Mouse (Mus musculus) forebrain, embryonic 16.5 days (tissue): ENCODE data around the gene Fry. TPM values are rescaled to one million over a fixed set of nuclear protein-coding genes. Genes with fewer than 3 reads are reported as not detected.

Source experiments
- ATAC-seq: fragments of 200-750 bp; cut with Nextera tagmentation; 2 replicates; pipeline ENCODE4 v1.8.0; 2017; ENCODE audit warnings: mild to moderate bottlenecking, moderate library complexity
- H3K27ac ChIP-seq: fragments of 300-500 bp; sonication (generic); 2 replicates; pipeline ENCODE4 v1.5.1; 2014; ENCODE audit warnings: low read length, control low read depth
- H3K27me3 ChIP-seq: fragments of 300-500 bp; sonication (generic); replicated peaks from 2 replicates; pipeline ENCODE4 v1.6.1; 2014; ENCODE audit warnings: low read length; ENCODE audit not compliant: control insufficient read depth, insufficient read depth
- H3K36me3 ChIP-seq: fragments of 300-500 bp; sonication (generic); 2 replicates; pipeline ENCODE4 v1.6.1; 2014; ENCODE audit not compliant: control insufficient read depth, insufficient read depth
- H3K4me1 ChIP-seq: fragments of 300-500 bp; sonication (generic); replicated peaks from 2 replicates; pipeline ENCODE4 v1.6.1; 2014; ENCODE audit warnings: low read length; ENCODE audit not compliant: control insufficient read depth, insufficient read depth
- H3K4me2 ChIP-seq: fragments of 300-500 bp; sonication (generic); 2 replicates; pipeline ENCODE4 v1.6.1; 2014; ENCODE audit warnings: mild to moderate bottlenecking, low read length, control low read depth
- H3K4me3 ChIP-seq: fragments of 300-500 bp; sonication (generic); replicated peaks from 2 replicates; pipeline ENCODE4 v1.5.1; 2014; ENCODE audit warnings: mild to moderate bottlenecking, low read length, control low read depth
- H3K9ac ChIP-seq: fragments of 300-500 bp; sonication (generic); replicated peaks from 2 replicates; pipeline ENCODE4 v1.6.1; 2014; ENCODE audit warnings: low read depth, low read length, control low read depth
- H3K9me3 ChIP-seq: fragments of 300-500 bp; sonication (generic); 2 replicates; pipeline ENCODE4 v1.6.1; 2016; ENCODE audit warnings: low read length; ENCODE audit not compliant: control insufficient read depth
- WGBS: fragments of 180-500 bp; shearing (Covaris S2); extraction: QIAGEN DNeasy Blood & Tissue Kit; methylation state at CpG from one replicate; pipeline ENCODE4 v1.1.7; 2014; 5-methylcytosine and 5-hydroxymethylcytosine counted together
- polyA plus RNA-seq: library from polyadenylated mRNA; unstranded; fragments of >200 nt; fragmentation: Nextera tagmentation; extraction: Ambion mirVana; gene quantifications from 2 replicates; pipeline ENCODE4 v1.2.1, GENCODE M21; 2015

The Fry gene
- polyA plus RNA-seq, 1 experiment from 2014 or later, result 45.4 TPM

DNA sequence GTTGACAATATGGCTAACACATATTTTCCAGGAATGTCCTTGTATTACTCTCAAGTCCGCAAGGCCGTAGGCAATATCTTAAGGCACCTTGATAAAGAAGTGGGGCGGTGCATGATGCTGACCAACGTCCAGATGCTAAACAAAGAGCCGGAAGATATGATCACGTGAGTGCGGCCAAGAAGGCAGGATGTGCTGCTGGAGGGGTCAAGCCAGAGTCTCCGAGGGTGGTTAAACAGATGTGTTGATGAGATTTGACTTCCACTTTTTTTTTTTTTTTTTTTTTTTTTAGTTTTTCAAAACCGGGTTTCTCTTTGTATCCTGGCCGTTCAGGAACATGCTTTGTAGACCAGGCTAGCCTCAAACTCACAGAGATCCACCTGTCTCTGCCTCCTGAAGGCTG, 262.3 kb downstream of the Fry start:
- no peak for ATAC-seq
- Histone ChIP-seq H3K27ac (no peak overlapping the region), H3K9me3 (0 out of 2 replicates have a peak, but pooled peaks cover 3% of the 10 kb centered on the region), H3K27me3 (no peaks in the 10 kb centered on the region), H3K36me3 (peaks cover 26% of the 10 kb centered on the region), H3K9ac (no peak overlapping the region), H3K4me1 (no peaks in the 10 kb centered on the region), H3K4me3 (no peak overlapping the region), H3K4me2 (no peak overlapping the region)
- 95% methylated on average over 10 of the region's 10 CpGs for WGBS

DNA sequence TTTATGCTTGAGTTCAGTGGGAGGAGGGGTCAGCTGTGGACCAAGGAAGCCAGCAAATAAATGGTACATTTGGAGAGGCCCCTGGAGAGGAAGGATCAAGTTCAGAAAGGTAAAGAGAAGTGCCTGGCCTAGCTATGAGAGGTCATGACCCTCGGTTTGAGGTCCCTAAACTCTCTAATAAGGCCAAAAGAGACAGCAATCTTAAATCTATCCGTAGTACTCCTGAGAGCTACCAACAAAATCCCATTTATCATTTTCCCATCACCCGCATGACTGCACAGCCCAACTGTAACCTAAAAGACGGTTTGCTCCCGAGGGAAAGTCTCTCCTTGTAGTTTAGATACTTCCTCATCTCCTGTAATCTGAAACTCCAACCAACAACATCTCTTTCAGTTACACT, 264.0 kb downstream of the Fry start:
- no peak overlapping the region for H3K27ac ChIP-seq
- 82% methylated on average over 5 of the region's 5 CpGs for WGBS
- no peak for ATAC-seq
- no peak overlapping the region for H3K9ac ChIP-seq
- 0 out of 2 replicates have a peak, but pooled peaks cover 3% of the 10 kb centered on the region for H3K9me3 ChIP-seq
- no peak overlapping the region for H3K4me2 ChIP-seq
- no peaks in the 10 kb centered on the region for H3K4me1 ChIP-seq
- H3K4me3 ChIP-seq, result no peak overlapping the region
- no peaks in the 10 kb centered on the region for H3K27me3 ChIP-seq
- peaks cover 31% of the 10 kb centered on the region for H3K36me3 ChIP-seq

DNA sequence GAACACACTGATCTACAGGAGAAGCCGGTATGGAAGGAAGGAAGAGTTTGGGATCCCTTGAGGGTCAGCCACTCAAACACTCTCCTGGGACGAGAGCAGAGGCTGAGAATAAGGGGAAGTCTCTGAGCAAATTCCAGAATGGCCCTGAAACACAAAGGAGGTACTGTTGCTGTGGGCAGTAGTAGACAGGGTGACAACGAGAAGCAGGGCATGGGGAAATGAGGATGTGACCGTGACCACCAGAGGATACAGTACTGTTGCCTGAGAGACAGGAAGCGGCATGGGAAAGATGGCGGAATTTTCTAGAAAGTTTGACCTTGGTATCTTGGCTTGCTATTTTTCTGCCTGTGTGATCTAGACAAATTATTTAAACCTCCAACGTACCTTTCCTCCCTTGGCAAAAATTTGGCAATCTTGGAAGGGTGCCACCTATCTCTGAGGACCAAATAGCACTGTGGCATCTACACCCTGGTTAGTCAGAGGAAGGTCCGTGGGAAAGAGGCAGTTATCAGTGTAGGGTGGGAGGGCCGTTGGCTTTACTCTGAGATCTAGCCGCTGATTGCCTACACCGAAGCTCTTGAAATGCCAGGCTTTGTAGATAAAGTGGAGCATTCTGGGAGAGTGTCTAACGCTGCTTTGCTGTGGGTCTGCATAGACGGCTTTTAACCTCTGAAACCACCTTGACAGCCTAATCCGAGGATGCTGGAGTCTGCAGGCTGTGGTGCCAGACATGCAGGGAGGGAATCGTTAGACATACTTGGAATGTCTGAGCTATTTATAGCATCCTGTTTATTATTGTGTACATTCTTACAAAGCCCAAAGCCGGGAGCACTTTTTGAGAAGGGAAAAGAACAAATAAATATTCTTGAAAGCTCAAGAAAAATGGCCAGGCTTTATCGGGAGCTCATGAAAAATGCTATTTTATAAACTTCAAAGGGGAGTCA, 266.1 kb downstream of the Fry start:
- no peak overlapping the region for H3K4me3 ChIP-seq
- H3K36me3 ChIP-seq, result peaks cover 33% of the 10 kb centered on the region
- WGBS, result 67% methylated on average over 17 of the region's 17 CpGs
- no peaks in the 10 kb centered on the region for H3K4me1 ChIP-seq
- no peak overlapping the region for H3K4me2 ChIP-seq
- ATAC-seq, result no peak
- H3K9me3 ChIP-seq, result 0 out of 2 replicates have a peak, but pooled peaks cover 3% of the 10 kb centered on the region
- no peak overlapping the region for H3K9ac ChIP-seq
- H3K27me3 ChIP-seq, result no peaks in the 10 kb centered on the region
- no peak overlapping the region for H3K27ac ChIP-seq

DNA sequence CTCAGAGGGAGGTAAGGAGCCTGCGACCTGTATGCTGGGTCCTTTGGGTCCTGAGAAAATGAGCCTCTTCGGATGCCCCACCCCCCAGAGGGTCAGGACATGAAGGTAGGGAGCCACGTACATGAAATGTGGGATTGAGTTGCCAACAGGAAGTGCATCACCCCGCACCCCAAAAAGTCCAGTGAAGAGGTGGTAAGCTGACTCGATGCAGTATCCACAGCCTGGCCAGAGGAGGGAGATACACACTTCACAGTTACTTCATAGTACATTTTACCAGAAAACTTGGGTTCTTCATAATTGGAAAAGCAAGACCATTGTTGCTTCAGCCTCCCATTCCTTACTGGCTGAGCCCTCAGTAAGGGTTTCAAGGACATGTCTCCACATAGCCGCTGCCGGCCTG, 266.8 kb downstream of the Fry start:
- Histone ChIP-seq H3K4me3 (no peak overlapping the region), H3K9me3 (0 out of 2 replicates have a peak, but pooled peaks cover 3% of the 10 kb centered on the region), H3K36me3 (peaks cover 31% of the 10 kb centered on the region), H3K27me3 (no peaks in the 10 kb centered on the region), H3K4me1 (no peaks in the 10 kb centered on the region), H3K9ac (no peak overlapping the region), H3K27ac (no peak overlapping the region; the same call in 1 of the 2 replicates), H3K4me2 (no peak overlapping the region)
- no peak for ATAC-seq
- 78% methylated on average over 7 of the region's 7 CpGs for WGBS

DNA sequence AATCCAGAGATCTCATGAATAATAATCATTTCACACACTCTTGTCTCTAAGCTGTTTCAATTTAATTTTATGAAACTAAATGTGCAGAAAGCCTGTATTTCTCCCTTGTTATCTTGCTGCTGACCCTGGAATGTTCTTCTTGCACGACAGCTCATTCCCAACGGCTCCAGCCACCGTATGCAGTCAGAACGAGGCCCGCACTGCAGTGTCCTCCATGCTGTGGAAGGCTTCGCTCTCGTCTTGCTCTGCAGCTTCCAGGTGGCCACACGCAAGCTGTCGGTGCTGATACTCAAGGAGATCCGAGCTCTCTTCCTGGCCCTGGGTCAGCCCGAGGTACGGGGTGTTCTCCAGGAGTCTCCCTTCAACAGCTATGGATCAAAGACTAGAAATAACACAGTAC, 270.2 kb downstream of the Fry start:
- Histone ChIP-seq H3K4me3 (no peak overlapping the region), H3K9me3 (no peaks in the 10 kb centered on the region), H3K27me3 (no peaks in the 10 kb centered on the region), H3K27ac (no peak overlapping the region), H3K4me2 (no peak overlapping the region), H3K9ac (no peak overlapping the region), H3K36me3 (peaks cover 16% of the 10 kb centered on the region), H3K4me1 (no peaks in the 10 kb centered on the region)
- 82% methylated on average over 12 of the region's 12 CpGs for WGBS
- no peak for ATAC-seq

DNA sequence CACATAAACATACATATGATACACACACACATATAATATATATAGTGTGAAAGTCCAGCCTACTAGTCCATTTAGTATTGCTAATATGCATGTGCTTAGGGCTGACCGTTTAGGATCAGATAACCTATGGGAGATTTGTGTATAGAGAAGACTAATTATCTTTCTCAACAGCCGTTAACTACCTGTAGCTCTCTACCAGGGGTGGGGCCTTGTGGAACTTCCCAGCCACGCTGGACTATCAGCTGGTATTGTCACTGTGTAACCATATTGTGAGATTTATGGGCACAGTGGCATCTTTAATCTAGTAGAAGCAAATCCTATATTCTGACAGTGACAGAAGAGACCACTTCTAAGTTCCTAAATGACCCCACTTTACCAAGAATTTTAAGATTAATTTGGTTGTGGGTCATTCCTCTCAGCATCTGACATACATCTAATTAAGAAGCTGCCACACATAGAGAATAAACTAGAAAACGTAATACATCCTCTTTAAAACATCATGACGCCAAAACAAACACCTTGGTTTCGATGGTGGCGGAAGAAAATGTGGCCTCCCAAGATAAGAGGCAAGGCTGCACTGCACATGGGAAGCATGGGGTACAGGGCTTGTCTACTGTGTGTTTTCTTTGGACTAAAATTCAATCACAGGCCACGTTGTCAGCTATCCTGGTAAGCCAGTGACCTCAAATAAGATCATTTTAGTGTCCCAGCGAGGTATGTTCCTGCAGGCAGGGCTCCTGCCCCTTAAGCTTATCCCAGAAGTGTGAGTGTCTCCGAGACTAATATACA, 271.3 kb downstream of the Fry start:
- WGBS, result 83% methylated on average over 10 of the region's 10 CpGs
- no peak overlapping the region for H3K4me2 ChIP-seq
- no peaks in the 10 kb centered on the region for H3K27me3 ChIP-seq
- no peak overlapping the region for H3K27ac ChIP-seq
- no peaks in the 10 kb centered on the region for H3K4me1 ChIP-seq
- no peak overlapping the region for H3K4me3 ChIP-seq
- no peak for ATAC-seq
- H3K9ac ChIP-seq, result no peak overlapping the region
- H3K36me3 ChIP-seq, result peaks cover 28% of the 10 kb centered on the region
- H3K9me3 ChIP-seq, result peaks cover 3% of the 10 kb centered on the region

DNA sequence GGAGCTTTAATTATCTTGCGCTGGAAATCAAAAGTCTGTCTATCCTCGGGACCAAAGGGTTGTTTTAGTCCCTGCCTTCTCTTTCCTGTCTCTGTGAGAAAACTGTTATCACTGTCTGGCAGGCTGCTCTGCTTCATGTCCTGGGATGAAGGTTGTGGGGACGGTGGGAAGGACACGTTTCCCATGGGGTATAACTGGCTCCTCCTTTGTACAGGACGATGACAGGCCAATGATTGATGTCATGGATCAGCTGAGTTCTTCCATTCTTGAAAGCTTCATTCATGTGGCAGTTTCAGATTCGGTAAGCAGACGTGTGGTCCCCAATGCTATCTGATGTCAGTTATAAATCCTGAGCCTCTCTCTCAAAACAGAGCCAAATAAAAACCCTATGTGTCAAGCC, 272.0 kb downstream of the Fry start:
- H3K4me3 ChIP-seq, result no peak overlapping the region

DNA sequence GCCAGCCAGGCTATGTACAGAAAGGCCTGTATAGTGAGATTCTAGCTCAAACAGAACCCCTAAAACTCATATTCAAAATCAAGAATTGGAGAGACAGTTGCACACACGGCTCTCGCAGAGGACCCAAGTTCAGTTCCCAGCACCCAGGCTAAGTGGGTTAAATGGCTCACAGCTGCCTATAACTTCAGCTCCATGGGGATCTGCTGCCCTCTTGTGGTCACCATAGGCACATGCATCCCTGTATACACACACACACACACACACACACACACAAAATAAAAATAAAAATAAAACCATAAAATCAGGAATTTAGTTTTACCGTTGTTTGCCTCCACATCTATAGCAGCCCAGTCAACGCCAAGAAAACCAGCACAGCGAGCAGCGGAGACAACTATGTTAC, 276.2 kb downstream of the Fry start:
- WGBS, result over 99% methylated on average over 6 of the region's 6 CpGs
- H3K4me3 ChIP-seq, result no peak overlapping the region
- H3K27ac ChIP-seq, result no peak overlapping the region
- H3K4me1 ChIP-seq, result no peaks in the 10 kb centered on the region
- no peak overlapping the region for H3K4me2 ChIP-seq
- peaks cover 21% of the 10 kb centered on the region for H3K36me3 ChIP-seq
- H3K9ac ChIP-seq, result no peak overlapping the region
- ATAC-seq, result no peak
- H3K27me3 ChIP-seq, result no peaks in the 10 kb centered on the region
- H3K9me3 ChIP-seq, result peaks cover 3% of the 10 kb centered on the region

More for the DNA sequence above, 272.0 kb downstream of the Fry start:
- Histone ChIP-seq H3K4me2 (no peak overlapping the region), H3K9ac (no peak overlapping the region), H3K36me3 (peaks cover 33% of the 10 kb centered on the region), H3K9me3 (peaks cover 3% of the 10 kb centered on the region), H3K27me3 (no peaks in the 10 kb centered on the region), H3K27ac (no peak overlapping the region), H3K4me1 (no peaks in the 10 kb centered on the region)
- no peak for ATAC-seq
- 84% methylated on average over 7 of the region's 7 CpGs for WGBS

DNA sequence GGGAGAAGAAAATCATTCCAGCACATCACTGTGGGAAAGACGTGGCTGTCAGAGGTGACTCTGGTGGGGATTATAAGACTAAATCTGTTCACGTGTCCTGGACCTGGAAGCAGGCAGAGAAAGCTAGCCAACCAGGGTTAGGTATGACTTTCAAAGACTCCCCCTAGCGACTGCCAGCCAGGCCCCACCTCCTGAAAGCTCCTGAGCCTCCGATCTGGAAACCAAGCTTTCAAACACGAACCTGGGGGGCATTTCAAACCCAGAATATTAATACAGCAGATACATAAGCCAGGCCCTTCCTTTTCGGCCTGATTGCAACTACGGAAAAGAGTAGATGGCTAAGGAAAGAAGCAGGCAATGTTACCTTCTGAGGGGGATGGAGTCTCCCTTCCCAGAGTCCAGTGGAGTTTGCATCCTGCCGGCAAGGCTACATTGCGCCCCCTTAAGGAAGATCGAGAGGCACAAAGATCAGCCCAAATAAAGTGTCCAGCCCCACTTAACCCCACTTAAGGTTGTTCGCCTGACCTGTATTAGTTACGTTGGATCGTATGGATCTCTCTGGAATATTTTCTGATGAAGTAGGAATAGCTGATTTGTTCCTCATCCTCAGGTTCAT, 284.5 kb downstream of the Fry start:
- H3K4me2 ChIP-seq, result no peak overlapping the region
- H3K4me1 ChIP-seq, result no peaks in the 10 kb centered on the region
- no peak overlapping the region for H3K9ac ChIP-seq
- ATAC-seq, result no peak
- no peak overlapping the region for H3K4me3 ChIP-seq
- no peaks in the 10 kb centered on the region for H3K27me3 ChIP-seq
- peaks cover 27% of the 10 kb centered on the region for H3K36me3 ChIP-seq
- 24% methylated on average over 13 of the region's 13 CpGs for WGBS
- no peaks in the 10 kb centered on the region; the same call in 1 of the 2 replicates for H3K9me3 ChIP-seq
- H3K27ac ChIP-seq, result no peak overlapping the region
